Mouse (Mus musculus) stomach, embryonic 16.5 days (tissue): Measurements from ENCODE around the gene Ilf2. TPM values are rescaled to one million over a fixed set of nuclear protein-coding genes. Genes with fewer than 3 reads are reported as not detected.
A peak's percentile ranks its signal among the peaks of the same experiment; 100 is the strongest.

Experiments
- ATAC-seq: fragments of 200-750 bp; cut with Nextera tagmentation; 2 replicates; pipeline ENCODE4 v1.8.0; 2017; ENCODE audit warnings: moderate number of reproducible peaks, moderate TSS enrichment; ENCODE audit not compliant: insufficient read depth, low FRiP score
- H3K27ac ChIP-seq: fragments of 300-500 bp; sonication (generic); 2 replicates; pipeline ENCODE4 v1.5.1; 2014; ENCODE audit warnings: low read length
- H3K27me3 ChIP-seq: fragments of 300-500 bp; sonication (generic); 2 replicates; pipeline ENCODE4 v1.6.1; 2014; ENCODE audit warnings: low read length, control low read depth, mixed read lengths; ENCODE audit not compliant: control insufficient read depth, insufficient read depth
- H3K36me3 ChIP-seq: fragments of 300-500 bp; sonication (generic); 2 replicates; pipeline ENCODE4 v1.6.1; 2014; ENCODE audit warnings: low read length; ENCODE audit not compliant: control insufficient read depth, insufficient read depth
- H3K4me1 ChIP-seq: fragments of 300-500 bp; sonication (generic); 2 replicates; pipeline ENCODE4 v1.6.1; 2014; ENCODE audit warnings: low read length, control low read depth, mixed read lengths; ENCODE audit not compliant: control insufficient read depth, insufficient read depth
- H3K4me2 ChIP-seq: fragments of 300-500 bp; sonication (generic); 2 replicates; pipeline ENCODE4 v1.6.1; 2014; ENCODE audit warnings: low read depth, low read length, mixed read lengths
- H3K4me3 ChIP-seq: fragments of 300-500 bp; sonication (generic); replicated peaks from 2 replicates; pipeline ENCODE4 v1.5.1; 2014; ENCODE audit warnings: mild to moderate bottlenecking, low read length
- H3K9ac ChIP-seq: fragments of 300-500 bp; sonication (generic); 2 replicates; pipeline ENCODE4 v1.6.1; 2014; ENCODE audit warnings: low read length
- H3K9me3 ChIP-seq: fragments of 300-500 bp; sonication (generic); replicated peaks from 2 replicates; pipeline ENCODE4 v1.6.1; 2016; ENCODE audit warnings: low read length, control low read depth; ENCODE audit not compliant: control insufficient read depth
- WGBS: fragments of 180-500 bp; shearing (Covaris S2); extraction: QIAGEN DNeasy Blood & Tissue Kit; methylation state at CpG from one replicate; pipeline ENCODE4 v1.1.7; 2014; 5-methylcytosine and 5-hydroxymethylcytosine counted together
- polyA plus RNA-seq: library from polyadenylated mRNA; unstranded; fragments of >200 nt; fragmentation: Nextera tagmentation; extraction: Ambion mirVana; gene quantifications from 2 replicates; pipeline ENCODE4 v1.2.1, GENCODE M21; 2015

Ilf2 gene
- polyA plus RNA-seq, 1 experiment from 2014 or later: 147 TPM

GRCm38 (mm10) chr3:90517711-90518110 lies 41.8 kb downstream of the Ilf2 start:
- H3K36me3 ChIP-seq: no peaks in the 10 kb centered on the region
- H3K27me3 ChIP-seq: 0 out of 2 replicates have a peak, but pooled peaks cover 3% of the 10 kb centered on the region
- no peak for ATAC-seq
- no peaks in the 10 kb centered on the region for H3K9me3 ChIP-seq
- no peak overlapping the region for H3K4me2 ChIP-seq
- H3K4me3 ChIP-seq: no peak overlapping the region
- 76% methylated on average over 4 of the region's 4 CpGs for WGBS
- H3K9ac ChIP-seq: no peak overlapping the region
- H3K27ac ChIP-seq: no peak overlapping the region
- H3K4me1 ChIP-seq: peaks cover 13% of the 10 kb centered on the region

- WGBS: 64% methylated on average over 4 of the region's 4 CpGs
These were observed 49.5 kb downstream of the Ilf2 start for GRCm38 (mm10) chr3:90525421-90525820.

GRCm38 (mm10) chr3:90526076-90526475 lies 50.1 kb downstream of the Ilf2 start:
- H3K4me2 ChIP-seq: 0 out of 2 replicates have a peak overlapping the region, but pooled peaks have one; percentile 6
- no peaks in the 10 kb centered on the region for H3K9me3 ChIP-seq
- H3K36me3 ChIP-seq: no peaks in the 10 kb centered on the region
- ATAC-seq: peak; percentile 39
- no peaks in the 10 kb centered on the region for H3K27me3 ChIP-seq
- peak overlapping the region; percentile 61 for H3K9ac ChIP-seq
- H3K4me3 ChIP-seq: no peak overlapping the region; the same call in 1 of the 2 replicates
- WGBS: 72% methylated on average over 2 of the region's 2 CpGs
- H3K4me1 ChIP-seq: peaks cover 4% of the 10 kb centered on the region; the same call in 1 of the 2 replicates
- peak overlapping the region; percentile 89 for H3K27ac ChIP-seq

More at GRCm38 (mm10) chr3:90525421-90525820, 49.5 kb downstream of the Ilf2 start:
- H3K4me2 ChIP-seq: no peak overlapping the region
- H3K4me3 ChIP-seq: no peak overlapping the region
- no peaks in the 10 kb centered on the region for H3K27me3 ChIP-seq
- no peaks in the 10 kb centered on the region for H3K9me3 ChIP-seq
- H3K4me1 ChIP-seq: peaks cover 4% of the 10 kb centered on the region; the same call in 1 of the 2 replicates
- no peak overlapping the region for H3K9ac ChIP-seq
- H3K27ac ChIP-seq: peak overlapping the region; percentile 89
- H3K36me3 ChIP-seq: no peaks in the 10 kb centered on the region
- no peak for ATAC-seq

GRCm38 (mm10) chr3:90526580-90526979 lies 50.7 kb downstream of the Ilf2 start, which contains the start of gene S100a14:
Gene S100a14, plus strand, starts transcription at chr3:90526856.
- Histone ChIP-seq H3K36me3 (no peaks in the 10 kb centered on the region), H3K4me2 (peak within 1 kb of the TSS; percentile 43), H3K4me1 (peaks cover 4% of the 10 kb centered on the region; the same call in 1 of the 2 replicates), H3K4me3 (peak within 1 kb of the TSS; percentile 34), H3K9ac (peak within 1 kb of the TSS; percentile 61), H3K27me3 (no peaks in the 10 kb centered on the region), H3K27ac (peak within 1 kb of the TSS; percentile 89), H3K9me3 (no peaks in the 10 kb centered on the region)
- ATAC-seq: peak; percentile 96
- WGBS: 46% methylated on average over 5 of the region's 5 CpGs

GRCm38 (mm10) chr3:90527291-90527873 lies 51.5 kb downstream of the Ilf2 start:
- no peaks in the 10 kb centered on the region for H3K9me3 ChIP-seq
- H3K4me3 ChIP-seq: peak overlapping the region; percentile 34
- peaks cover 4% of the 10 kb centered on the region; the same call in 1 of the 2 replicates for H3K4me1 ChIP-seq
- peak overlapping the region; percentile 71 for H3K27ac ChIP-seq
- peak overlapping the region; percentile 54 for H3K9ac ChIP-seq
- H3K36me3 ChIP-seq: no peaks in the 10 kb centered on the region
- no peak for ATAC-seq
- H3K4me2 ChIP-seq: peak overlapping the region; percentile 43
- 74% methylated on average over 7 of the region's 7 CpGs for WGBS
- no peaks in the 10 kb centered on the region for H3K27me3 ChIP-seq

- Histone ChIP-seq H3K4me2 (no peak overlapping the region), H3K9ac (no peak overlapping the region), H3K27me3 (no peaks in the 10 kb centered on the region), H3K27ac (peak overlapping the region; percentile 21; the same call in 1 of the 2 replicates), H3K4me3 (no peak overlapping the region), H3K4me1 (no peaks in the 10 kb centered on the region; the same call in 1 of the 2 replicates), H3K36me3 (no peaks in the 10 kb centered on the region), H3K9me3 (no peaks in the 10 kb centered on the region)
- WGBS: 56% methylated on average over 5 of the region's 5 CpGs
- ATAC-seq: no peak
These were observed 55.8 kb downstream of the Ilf2 start for GRCm38 (mm10) chr3:90531713-90532112.

GRCm38 (mm10) chr3:90535446-90535845 lies 59.5 kb downstream of the Ilf2 start:
- Histone ChIP-seq H3K9me3 (no peaks in the 10 kb centered on the region), H3K4me3 (no peak overlapping the region), H3K4me2 (no peak overlapping the region), H3K36me3 (no peaks in the 10 kb centered on the region), H3K4me1 (peaks cover 4% of the 10 kb centered on the region; the same call in 1 of the 2 replicates), H3K9ac (no peak overlapping the region), H3K27me3 (no peaks in the 10 kb centered on the region), H3K27ac (no peak overlapping the region)
- ATAC-seq: no peak
- WGBS: 48% methylated on average over 1 of the region's 1 CpGs

GRCm38 (mm10) chr3:90537141-90537904 lies 61.4 kb downstream of the Ilf2 start, which contains the start of gene S100a16:
Gene S100a16, plus strand, starts transcription at chr3:90537254.
- Histone ChIP-seq H3K9me3 (no peaks in the 10 kb centered on the region), H3K27me3 (no peaks in the 10 kb centered on the region), H3K9ac (peak within 1 kb of the TSS; percentile 63), H3K36me3 (no peaks in the 10 kb centered on the region), H3K4me3 (peak within 1 kb of the TSS; percentile 35), H3K27ac (peak within 1 kb of the TSS; percentile 86), H3K4me2 (peak within 1 kb of the TSS; percentile 51), H3K4me1 (peaks cover 13% of the 10 kb centered on the region; the same call in 1 of the 2 replicates)
- 31% methylated on average over 10 of the region's 10 CpGs for WGBS
- ATAC-seq: peak; percentile 86

GRCm38 (mm10) chr3:90537905-90538296 lies 62.0 kb downstream of the Ilf2 start:
- peak; percentile 48; the same call in 1 of the 2 replicates for ATAC-seq
- Histone ChIP-seq H3K9ac (peak overlapping the region; percentile 63), H3K36me3 (no peaks in the 10 kb centered on the region), H3K4me3 (peak overlapping the region; percentile 35), H3K27me3 (no peaks in the 10 kb centered on the region), H3K9me3 (no peaks in the 10 kb centered on the region), H3K27ac (peak overlapping the region; percentile 86), H3K4me2 (peak overlapping the region; percentile 51), H3K4me1 (peaks cover 13% of the 10 kb centered on the region; the same call in 1 of the 2 replicates)
- 63% methylated on average over 5 of the region's 5 CpGs for WGBS
